Mouse (Mus musculus) cerebellum, adult 2 months (tissue): Measurements from ENCODE around the gene Npffr2. TPM values are rescaled to one million over a fixed set of nuclear protein-coding genes. Genes with fewer than 3 reads are reported as not detected.

ENCODE experiments used
- DNase-seq, 2 experiments: peaks; one replicate each; pipeline ENCODE4 v3.0.0; 2021
- H3K27ac ChIP-seq: fragments of 200-500 bp; 2 replicates; pipeline ENCODE4 v1.5.1; 2012; ENCODE audit warnings: low read length, control low read depth, inconsistent platforms; ENCODE audit not compliant: insufficient read depth
- H3K27me3 ChIP-seq: fragments of 200-500 bp; 2 replicates; pipeline ENCODE4 v1.6.1; 2012; ENCODE audit warnings: inconsistent platforms, mild to moderate bottlenecking, low read length, moderate library complexity; ENCODE audit not compliant: control insufficient read depth, insufficient read depth
- H3K4me1 ChIP-seq: fragments of 200-500 bp; 2 replicates; pipeline ENCODE4 v1.6.1; 2011; ENCODE audit warnings: low read length; ENCODE audit not compliant: control insufficient read depth, insufficient read depth
- H3K4me3 ChIP-seq: fragments of 200-500 bp; replicated peaks from 2 replicates; pipeline ENCODE3; 2011; ENCODE audit warnings: mild to moderate bottlenecking, low read depth, low read length, control low read depth; ENCODE audit not compliant: insufficient read depth
- CTCF ChIP-seq: fragments of 200-500 bp; IDR thresholded peaks from 2 replicates; pipeline ENCODE4 v1.5.1; 2011; ENCODE audit warnings: low read depth, mild to moderate bottlenecking, control low read depth, low read length, moderate library complexity, borderline replicate concordance; ENCODE audit not compliant: insufficient read depth
- POLR2A ChIP-seq: fragments of 200-500 bp; IDR thresholded peaks from 2 replicates; pipeline ENCODE4 v1.6.1; 2011; ENCODE audit warnings: low read length, control low read depth, borderline replicate concordance; ENCODE audit not compliant: insufficient read depth
- WGBS: fragments of 180-500 bp; shearing (Covaris S2); methylation state at CpG from one replicate; pipeline ENCODE4 v1.1.7; 2018; 5-methylcytosine and 5-hydroxymethylcytosine counted together
- polyA plus RNA-seq: library from polyadenylated mRNA; depleted of rRNA; stranded (reverse); fragments of >200 nt; gene quantifications from 2 replicates; pipeline ENCODE4 v1.2.3, GENCODE M21; 2012; rRNA removed

Npffr2 gene
- polyA plus RNA-seq, 1 experiment = 0.16 TPM

- H3K4me3 ChIP-seq = no peak overlapping the region
- H3K4me1 ChIP-seq = no peaks in the 10 kb centered on the region
- no peaks in the 10 kb centered on the region for H3K27me3 ChIP-seq
- WGBS = 78% methylated on average over 4 of the region's 4 CpGs
- TF ChIP-seq CTCF (no peak), POLR2A (no peak)
- DNase-seq = no peak
- no peak overlapping the region for H3K27ac ChIP-seq
These were observed 65.1 kb downstream of the Npffr2 start for GRCm38 (mm10) chr5:89592301-89592700.

- 75% methylated on average over 2 of the region's 2 CpGs for WGBS
- no peak overlapping the region for H3K4me3 ChIP-seq
- TF ChIP-seq POLR2A (no peak), CTCF (no peak)
- no peaks in the 10 kb centered on the region for H3K27me3 ChIP-seq
- no peak overlapping the region for H3K27ac ChIP-seq
- H3K4me1 ChIP-seq = no peaks in the 10 kb centered on the region
- DNase-seq = no peak
These were observed 84.2 kb downstream of the Npffr2 start for GRCm38 (mm10) chr5:89611322-89612015.

GRCm38 (mm10) chr5:89612262-89612661 lies 85.0 kb downstream of the Npffr2 start:
- WGBS = 75% methylated on average over 6 of the region's 6 CpGs
- no peaks in the 10 kb centered on the region for H3K27me3 ChIP-seq
- H3K4me3 ChIP-seq = no peak overlapping the region
- H3K4me1 ChIP-seq = no peaks in the 10 kb centered on the region
- TF ChIP-seq POLR2A (no peak), CTCF (no peak)
- no peak overlapping the region for H3K27ac ChIP-seq
- no peak for DNase-seq

- TF ChIP-seq POLR2A (no peak), CTCF (no peak)
- Histone ChIP-seq H3K4me1 (no peaks in the 10 kb centered on the region), H3K27ac (no peak overlapping the region), H3K4me3 (no peak overlapping the region), H3K27me3 (no peaks in the 10 kb centered on the region)
- 33% methylated on average over 1 of the region's 1 CpGs for WGBS
- DNase-seq = no peak
These were observed 104.4 kb downstream of the Npffr2 start for GRCm38 (mm10) chr5:89631599-89631998.

Other genes with a start within 250 kb of the Npffr2 start
- gene Gc, start 69.5 kb upstream of the Npffr2 start, polyA plus RNA-seq = 0.10 TPM in 1 of 2 replicates, not detected in the other